Mouse (Mus musculus) megakaryocyte, embryonic 14.5 days (primary cell): ENCODE data around the gene Cap2.

Experiments
- FLI1 ChIP-seq: IDR thresholded peaks from 2 replicates; pipeline ENCODE4 v1.6.1; 2012; ENCODE audit warnings: low read length, inconsistent platforms, mixed read lengths
- GATA1 ChIP-seq: IDR thresholded peaks from 3 replicates; pipeline ENCODE4 v1.6.1; 2012; ENCODE audit warnings: mixed read lengths, low read length, inconsistent platforms, borderline replicate concordance

DNA sequence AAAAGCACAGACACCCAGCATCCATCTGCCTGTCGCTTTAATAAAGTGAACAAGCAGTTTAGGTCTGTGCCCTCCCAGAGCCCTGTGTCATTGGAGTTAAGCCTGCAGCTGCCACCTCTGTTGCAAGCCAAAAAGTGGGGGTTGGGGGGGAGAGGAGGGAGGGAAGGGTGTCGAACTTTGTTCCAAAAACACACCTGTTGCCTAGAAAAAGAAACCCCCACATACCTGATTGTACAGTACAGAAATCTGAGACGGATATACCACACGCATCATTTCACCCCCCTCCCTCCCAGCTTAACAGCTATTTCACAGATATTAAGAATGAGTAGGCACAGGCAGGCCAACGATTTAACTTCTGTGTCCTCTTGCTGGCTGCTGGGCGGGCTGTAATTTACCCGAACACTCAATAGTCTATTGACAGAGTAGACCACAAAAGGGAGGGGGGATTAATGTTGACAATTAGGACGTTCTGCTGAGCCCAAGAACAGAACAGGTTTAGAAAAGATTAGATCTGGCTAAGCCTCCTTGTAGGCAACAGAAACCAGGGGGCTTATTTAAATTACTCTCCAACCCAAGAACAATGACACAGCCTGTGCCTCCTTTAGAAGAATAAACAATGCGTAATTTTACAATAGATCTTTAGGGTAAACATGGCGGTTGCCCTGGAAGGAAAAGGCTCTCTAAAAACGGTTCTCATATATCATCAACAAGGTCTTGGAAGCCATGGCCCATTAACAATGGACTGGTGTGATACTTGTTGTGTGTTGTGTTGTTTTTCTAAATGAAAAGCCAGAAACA lies 32.7 kb downstream of the Cap2 start:
- TF ChIP-seq GATA1 (no peak), FLI1 (no peak)
